Mouse (Mus musculus): ENCODE results near the gene Marc1. TPM values are rescaled to one million over a fixed set of nuclear protein-coding genes. Genes with fewer than 3 reads are reported as not detected.
A peak's percentile ranks its signal among the peaks of the same experiment; 100 is the strongest.

Marc1 gene
- polyA plus RNA-seq, 1 experiment = not detected

DNA sequence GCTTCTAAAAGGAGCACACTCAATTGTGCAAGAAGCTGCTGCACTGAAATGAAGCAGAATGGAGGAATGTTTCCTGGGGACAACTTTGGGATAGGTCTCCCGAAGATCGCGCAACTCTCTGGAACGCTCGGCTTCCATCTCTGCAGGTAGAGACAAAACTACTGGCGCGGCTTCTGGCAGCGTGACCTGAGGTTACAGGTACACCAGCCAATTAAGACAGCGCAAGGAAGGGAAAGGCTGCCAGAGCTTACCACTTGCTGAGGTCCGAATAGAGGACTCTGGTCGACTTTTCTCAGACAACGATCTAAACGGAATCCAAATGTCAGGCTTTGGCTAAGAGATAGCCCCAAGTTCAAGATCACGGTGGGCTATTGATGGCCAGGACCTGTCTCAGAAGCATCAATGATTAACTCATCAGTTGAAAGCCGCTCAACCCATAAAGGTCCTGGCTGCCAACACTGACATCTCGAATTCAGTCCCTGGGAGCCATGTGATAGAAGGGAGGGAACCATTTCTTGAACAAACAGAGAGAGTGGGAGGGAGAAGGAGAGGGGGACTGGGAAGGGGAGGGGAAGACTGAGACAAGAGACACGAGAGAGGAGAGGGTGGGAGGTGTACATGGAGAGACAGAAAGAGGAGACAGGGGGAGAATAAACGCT, 35.1 kb upstream of the Marc1 start, which contains the start of gene Marc2:
Gene Marc2, minus strand, starts transcription at position 360 of the 659 bp plus-strand sequence.
- no peaks in the 10 kb centered on the region for H3K36me3 ChIP-seq (ENCODE audit: control insufficient read depth, insufficient read depth)
- peak within 1 kb of the TSS; percentile 93 for H3K4me2 ChIP-seq (ENCODE audit: low read depth)
- no peaks in the 10 kb centered on the region for H3K27me3 ChIP-seq (ENCODE audit: control insufficient read depth, insufficient read depth, insufficient read length)
- H3K4me3 ChIP-seq = peak within 1 kb of the TSS; percentile 71
- H3ac ChIP-seq (ENCODE audit: control insufficient read depth, insufficient read length) = peak within 1 kb of the TSS; percentile 44
- H3K79me2 ChIP-seq (ENCODE audit: control insufficient read depth, insufficient read depth) = peaks cover 10% of the 10 kb centered on the region
- TF ChIP-seq MYOG (IDR thresholded peaks at IDR 0.05; ENCODE audit: control insufficient read depth in 1 of 3, insufficient read depth in 1 of 3, insufficient read length in 2 of 3, low read depth in 2 of 3) = no peak
- TF ChIP-seq MYOD1 (IDR thresholded peaks at IDR 0.05; ENCODE audit: control insufficient read depth in 1 of 3, insufficient read length in 2 of 3, low read depth in 2 of 3) = no peak

DNA sequence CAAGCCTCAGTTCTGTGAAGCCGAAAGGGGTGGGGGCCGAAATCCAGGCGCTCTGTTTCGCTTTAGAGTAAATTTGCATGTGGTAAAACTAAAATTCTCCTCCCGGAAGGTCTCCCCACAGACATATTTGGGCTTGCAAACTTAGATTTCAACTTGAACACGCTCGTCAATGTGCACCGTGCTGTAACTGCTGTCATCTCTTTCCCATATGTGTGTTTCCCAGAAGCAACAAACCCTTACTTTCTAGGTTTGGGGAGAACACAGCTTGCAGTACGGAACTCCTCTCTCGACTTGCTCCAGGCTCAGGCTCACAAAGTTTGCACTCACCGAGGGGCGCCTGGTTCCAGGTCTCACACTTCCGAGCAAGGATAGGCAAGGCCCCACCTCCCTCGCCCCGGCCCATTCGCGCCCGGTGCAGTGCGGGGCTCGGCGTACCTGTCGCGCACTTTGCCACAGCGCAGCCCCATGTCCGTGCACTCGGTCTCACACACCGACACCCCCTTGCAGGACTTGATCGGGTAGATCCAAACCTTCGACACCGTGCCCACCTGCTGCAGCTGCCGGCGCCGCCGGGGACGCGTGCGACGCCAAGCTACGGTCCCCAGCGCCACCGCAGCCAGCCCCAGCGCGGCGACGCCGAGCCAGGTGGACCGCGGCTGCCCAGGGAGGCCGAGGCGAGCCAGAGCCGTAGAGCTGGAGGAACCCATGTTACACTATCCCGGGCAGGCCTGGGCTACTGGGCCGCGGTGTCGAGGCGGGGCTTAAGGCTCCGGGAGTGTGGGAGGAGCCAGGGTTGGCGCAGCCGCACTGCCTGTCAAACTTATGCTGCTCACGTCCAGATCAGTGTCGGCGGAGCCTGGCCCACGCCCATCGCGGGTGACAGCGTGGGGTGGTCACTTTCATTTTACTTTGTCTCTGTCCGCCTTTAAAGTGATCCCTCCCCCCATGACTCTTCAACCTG, 34.3 kb upstream of the Marc1 start:
- H3K27me3 ChIP-seq (ENCODE audit: control insufficient read depth, insufficient read depth, insufficient read length) = no peaks in the 10 kb centered on the region
- H3ac ChIP-seq (ENCODE audit: control insufficient read depth, insufficient read length) = peak overlapping the region; percentile 44
- peak overlapping the region; percentile 71 for H3K4me3 ChIP-seq
- H3K4me2 ChIP-seq (ENCODE audit: low read depth) = peak overlapping the region; percentile 93
- TF ChIP-seq MAX (IDR thresholded peaks at IDR 0.05; ENCODE audit: low read depth) (no peak), MYOG (IDR thresholded peaks at IDR 0.05; ENCODE audit: control insufficient read depth in 1 of 3, insufficient read depth in 1 of 3, insufficient read length in 2 of 3, low read depth in 2 of 3) (peak in 2 of 3 experiments; percentile 12 to 38), REST (IDR thresholded peaks at IDR 0.05; ENCODE audit: insufficient read depth, insufficient read length) (no peak), MYOD1 (IDR thresholded peaks at IDR 0.05; ENCODE audit: control insufficient read depth in 1 of 3, insufficient read length in 2 of 3, low read depth in 2 of 3) (peak in 1 of 3 experiments; percentile 37), TCF12 (IDR thresholded peaks at IDR 0.05; ENCODE audit: insufficient read depth, poor library complexity, severe bottlenecking) (no peak), TCF3 (IDR thresholded peaks at IDR 0.05; ENCODE audit: insufficient read length, low read depth) (no peak), POLR2AphosphoS2 (IDR thresholded peaks at IDR 0.05; ENCODE audit: insufficient read length, low read depth) (peak; percentile 95), E2F4 (IDR thresholded peaks at IDR 0.05; ENCODE audit: insufficient read depth) (no peak), POLR2A (IDR thresholded peaks at IDR 0.05; ENCODE audit: insufficient read length, low read depth) (peak; percentile 97), CEBPB (IDR thresholded peaks at IDR 0.05; ENCODE audit: insufficient read depth, poor library complexity, severe bottlenecking) (no peak), USF1 (IDR thresholded peaks at IDR 0.05; ENCODE audit: low read depth) (no peak), SRF (IDR thresholded peaks at IDR 0.05; ENCODE audit: control insufficient read depth, insufficient read length, low read depth) (peak; percentile 48)
- peaks cover 10% of the 10 kb centered on the region for H3K79me2 ChIP-seq (ENCODE audit: control insufficient read depth, insufficient read depth)
- H3K36me3 ChIP-seq (ENCODE audit: control insufficient read depth, insufficient read depth) = no peaks in the 10 kb centered on the region

GRCm38 (mm10) chr1:184844326-184845066, 33.4 kb upstream of the Marc1 start:
- Histone ChIP-seq H3ac (ENCODE audit: control insufficient read depth, insufficient read length) (peak overlapping the region; percentile 44), H3K36me3 (ENCODE audit: control insufficient read depth, insufficient read depth) (peaks cover 5% of the 10 kb centered on the region), H3K79me2 (ENCODE audit: control insufficient read depth, insufficient read depth) (peaks cover 10% of the 10 kb centered on the region), H3K27me3 (ENCODE audit: control insufficient read depth, insufficient read depth, insufficient read length) (no peaks in the 10 kb centered on the region), H3K4me3 (peak overlapping the region; percentile 71), H3K4me2 (ENCODE audit: low read depth) (peak overlapping the region; percentile 93)
- TF ChIP-seq TCF12 (IDR thresholded peaks at IDR 0.05; ENCODE audit: insufficient read depth, poor library complexity, severe bottlenecking) (no peak), E2F4 (IDR thresholded peaks at IDR 0.05; ENCODE audit: insufficient read depth) (no peak), MYOG (IDR thresholded peaks at IDR 0.05; ENCODE audit: control insufficient read depth in 1 of 3, insufficient read depth in 1 of 3, insufficient read length in 2 of 3, low read depth in 2 of 3) (no peak), SRF (IDR thresholded peaks at IDR 0.05; ENCODE audit: control insufficient read depth, insufficient read length, low read depth) (no peak), POLR2A (IDR thresholded peaks at IDR 0.05; ENCODE audit: insufficient read length, low read depth) (no peak), MAX (IDR thresholded peaks at IDR 0.05; ENCODE audit: low read depth) (no peak), TCF3 (IDR thresholded peaks at IDR 0.05; ENCODE audit: insufficient read length, low read depth) (no peak), MYOD1 (IDR thresholded peaks at IDR 0.05; ENCODE audit: control insufficient read depth in 1 of 3, insufficient read length in 2 of 3, low read depth in 2 of 3) (no peak), USF1 (IDR thresholded peaks at IDR 0.05; ENCODE audit: low read depth) (no peak), REST (IDR thresholded peaks at IDR 0.05; ENCODE audit: insufficient read depth, insufficient read length) (no peak), POLR2AphosphoS2 (IDR thresholded peaks at IDR 0.05; ENCODE audit: insufficient read length, low read depth) (no peak), CEBPB (IDR thresholded peaks at IDR 0.05; ENCODE audit: insufficient read depth, poor library complexity, severe bottlenecking) (no peak)

DNA sequence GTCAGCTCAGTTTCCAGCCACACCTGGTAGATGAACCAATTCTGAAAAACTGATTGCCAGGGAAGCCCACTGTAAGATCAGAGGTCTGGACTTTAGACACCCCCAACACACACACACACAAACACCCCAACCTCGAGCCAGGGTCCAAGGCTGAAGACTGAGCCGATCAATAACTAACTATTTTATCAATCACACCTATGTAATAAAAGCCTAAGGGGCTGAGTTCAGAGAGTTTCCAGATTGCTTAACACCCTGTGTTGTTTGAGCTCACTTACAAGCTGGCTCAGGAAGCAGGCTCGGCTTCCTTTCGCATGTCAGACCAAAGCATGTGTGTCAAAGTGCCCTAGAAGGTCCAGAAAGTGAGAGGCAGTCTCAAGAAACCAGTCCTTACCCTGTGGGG, 26.5 kb upstream of the Marc1 start:
- H3ac ChIP-seq (ENCODE audit: control insufficient read depth, insufficient read length) = no peak overlapping the region
- TF ChIP-seq POLR2A (IDR thresholded peaks at IDR 0.05; ENCODE audit: insufficient read length, low read depth) (no peak), CEBPB (IDR thresholded peaks at IDR 0.05; ENCODE audit: insufficient read depth, poor library complexity, severe bottlenecking) (no peak), USF1 (IDR thresholded peaks at IDR 0.05; ENCODE audit: low read depth) (no peak), MYOD1 (IDR thresholded peaks at IDR 0.05; ENCODE audit: control insufficient read depth in 1 of 3, insufficient read length in 2 of 3, low read depth in 2 of 3) (no peak), TCF3 (IDR thresholded peaks at IDR 0.05; ENCODE audit: insufficient read length, low read depth) (no peak), MYOG (IDR thresholded peaks at IDR 0.05; ENCODE audit: control insufficient read depth in 1 of 3, insufficient read depth in 1 of 3, insufficient read length in 2 of 3, low read depth in 2 of 3) (no peak), MAX (IDR thresholded peaks at IDR 0.05; ENCODE audit: low read depth) (no peak), E2F4 (IDR thresholded peaks at IDR 0.05; ENCODE audit: insufficient read depth) (no peak), SRF (IDR thresholded peaks at IDR 0.05; ENCODE audit: control insufficient read depth, insufficient read length, low read depth) (no peak), POLR2AphosphoS2 (IDR thresholded peaks at IDR 0.05; ENCODE audit: insufficient read length, low read depth) (no peak), REST (IDR thresholded peaks at IDR 0.05; ENCODE audit: insufficient read depth, insufficient read length) (no peak), TCF12 (IDR thresholded peaks at IDR 0.05; ENCODE audit: insufficient read depth, poor library complexity, severe bottlenecking) (no peak)
- no peaks in the 10 kb centered on the region for H3K79me2 ChIP-seq (ENCODE audit: control insufficient read depth, insufficient read depth)
- H3K4me3 ChIP-seq = no peak overlapping the region
- no peaks in the 10 kb centered on the region for H3K27me3 ChIP-seq (ENCODE audit: control insufficient read depth, insufficient read depth, insufficient read length)
- peaks cover 16% of the 10 kb centered on the region for H3K36me3 ChIP-seq (ENCODE audit: control insufficient read depth, insufficient read depth)
- H3K4me2 ChIP-seq (ENCODE audit: low read depth) = no peak overlapping the region

All from myocyte (in vitro differentiated cells).